Mouse (Mus musculus) myocyte (in vitro differentiated cells): ENCODE results near the gene Il1rl2.

ENCODE experiments used
- CEBPB ChIP-seq: IDR thresholded peaks from 2 replicates; pipeline ENCODE4 v1.6.1; 2011; ENCODE audit warnings: mild to moderate bottlenecking, moderate library complexity; ENCODE audit not compliant: poor library complexity, insufficient read depth, severe bottlenecking
- POLR2A ChIP-seq: IDR thresholded peaks from one replicate; pipeline ENCODE4 v1.6.1; 2011; ENCODE audit warnings: low read depth, mild to moderate bottlenecking, control low read depth, moderate library complexity; ENCODE audit not compliant: insufficient read length

DNA sequence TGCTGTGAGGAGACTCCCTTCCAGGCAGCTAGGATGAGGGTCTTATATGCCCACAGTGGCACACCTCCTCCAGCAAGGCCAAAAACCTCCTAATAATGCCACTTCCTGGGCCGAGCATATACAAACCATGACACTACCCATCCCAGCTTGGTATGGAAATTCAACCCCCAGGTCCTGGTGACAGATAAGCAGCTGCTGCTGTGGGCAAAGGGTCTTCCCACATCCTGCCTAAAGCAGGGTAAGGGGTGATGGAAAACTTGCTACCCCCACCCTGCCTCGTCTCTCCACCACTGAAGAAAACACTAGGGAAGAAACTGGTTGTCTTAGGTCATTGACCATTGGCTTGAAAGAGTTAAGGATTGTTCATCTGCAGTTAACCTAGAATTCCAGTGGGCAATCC lies 45.7 kb upstream of the Il1rl2 start:
- TF ChIP-seq CEBPB: no peak
- no peak for TF ChIP-seq POLR2A
